Mouse (Mus musculus): ENCODE measurements around the gene Zc3h18.

- no peak for TF ChIP-seq POLR2A (IDR thresholded peaks at IDR 0.05; ENCODE audit: borderline replicate concordance, low read depth, low read length)
- no peak for TF ChIP-seq CTCF (IDR thresholded peaks at IDR 0.05; ENCODE audit: low read depth, low read length)
Measured at GRCm38 (mm10) chr8:122349357-122350297, 26.8 kb upstream of the Zc3h18 start.
